Mouse (Mus musculus): ENCODE measurements around the gene Cacna1c. TPM values are rescaled to one million over a fixed set of nuclear protein-coding genes. Genes with fewer than 3 reads are reported as not detected.
A peak's percentile ranks its signal among the peaks of the same experiment; 100 is the strongest.

The Cacna1c gene
- polyA plus RNA-seq, 1 experiment: 19.1 TPM

DNA sequence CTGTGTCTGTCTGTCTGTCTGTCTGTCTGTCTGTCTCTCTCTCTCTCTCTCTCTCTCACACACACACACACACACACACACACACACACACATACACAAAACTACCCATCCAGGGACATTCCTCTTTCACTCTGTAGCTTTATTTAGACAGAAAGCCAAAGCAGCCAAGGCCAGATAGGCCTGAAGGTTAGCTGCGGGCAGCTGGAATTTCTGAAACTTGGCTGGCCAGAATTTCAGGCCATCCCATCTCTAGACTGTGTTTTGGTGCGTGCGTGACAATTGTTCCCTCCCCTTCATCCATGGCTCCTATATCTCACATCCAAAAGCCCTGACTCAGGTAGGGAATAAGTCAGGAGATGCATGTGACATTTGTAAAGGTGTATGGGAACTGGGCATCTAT lies 125.9 kb downstream of the Cacna1c start:
- no peak for TF ChIP-seq POLR2A (IDR thresholded peaks at IDR 0.05; ENCODE audit: borderline replicate concordance, extremely low read depth, insufficient read depth, insufficient read length, poor library complexity, severe bottlenecking)
- no peak for TF ChIP-seq CTCF (IDR thresholded peaks at IDR 0.05; ENCODE audit: borderline replicate concordance, extremely low read depth, insufficient read depth, insufficient read length)
- no peak for DNase-seq (ENCODE audit: low read depth)

DNA sequence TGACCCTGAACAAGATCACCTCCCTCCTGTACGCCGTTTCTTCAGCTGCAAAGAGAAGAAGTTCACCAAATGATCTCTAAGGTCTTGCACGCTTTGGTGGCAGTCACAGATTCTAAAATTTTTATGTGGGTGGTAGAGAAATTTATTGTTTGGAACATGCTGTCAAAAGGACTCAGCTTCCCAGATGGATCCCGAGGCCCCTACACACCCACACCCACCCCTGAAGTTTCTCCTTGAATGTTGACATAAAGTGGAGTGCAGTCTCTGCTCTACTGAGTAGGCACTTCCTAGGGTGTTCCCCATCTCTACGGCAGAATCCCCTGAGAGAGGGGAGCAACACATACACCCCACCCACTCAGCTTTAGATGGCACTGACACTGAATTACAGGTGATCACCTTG lies 127.1 kb downstream of the Cacna1c start:
- TF ChIP-seq POLR2A (IDR thresholded peaks at IDR 0.05; ENCODE audit: borderline replicate concordance, extremely low read depth, insufficient read depth, insufficient read length, poor library complexity, severe bottlenecking) (no peak), CTCF (IDR thresholded peaks at IDR 0.05; ENCODE audit: borderline replicate concordance, extremely low read depth, insufficient read depth, insufficient read length) (no peak)

DNA sequence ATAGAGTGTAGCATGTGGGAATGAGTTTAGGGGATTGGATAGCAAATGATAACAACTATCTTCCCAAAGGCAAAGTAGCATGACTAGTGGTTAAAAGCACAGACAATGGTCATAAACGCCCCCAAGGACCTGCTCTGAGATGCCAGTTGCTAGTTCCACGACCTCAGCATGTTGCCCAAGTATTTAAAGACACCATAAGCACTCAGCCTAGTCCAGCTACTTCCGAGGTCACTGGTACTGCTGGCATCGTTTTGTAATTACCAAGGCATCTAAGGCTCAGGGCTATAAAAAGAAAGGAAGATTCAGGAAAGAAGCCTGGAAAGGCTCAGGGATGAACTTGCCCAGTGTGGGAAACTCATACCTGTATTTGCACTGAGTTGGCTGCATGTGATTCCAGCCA lies 127.6 kb downstream of the Cacna1c start:
- TF ChIP-seq CTCF (IDR thresholded peaks at IDR 0.05; ENCODE audit: borderline replicate concordance, extremely low read depth, insufficient read depth, insufficient read length) (no peak), POLR2A (IDR thresholded peaks at IDR 0.05; ENCODE audit: borderline replicate concordance, extremely low read depth, insufficient read depth, insufficient read length, poor library complexity, severe bottlenecking) (no peak)
- DNase-seq (ENCODE audit: low read depth): no peak

More for the DNA sequence above, 127.1 kb downstream of the Cacna1c start:
- DNase-seq (ENCODE audit: low read depth): no peak

DNA sequence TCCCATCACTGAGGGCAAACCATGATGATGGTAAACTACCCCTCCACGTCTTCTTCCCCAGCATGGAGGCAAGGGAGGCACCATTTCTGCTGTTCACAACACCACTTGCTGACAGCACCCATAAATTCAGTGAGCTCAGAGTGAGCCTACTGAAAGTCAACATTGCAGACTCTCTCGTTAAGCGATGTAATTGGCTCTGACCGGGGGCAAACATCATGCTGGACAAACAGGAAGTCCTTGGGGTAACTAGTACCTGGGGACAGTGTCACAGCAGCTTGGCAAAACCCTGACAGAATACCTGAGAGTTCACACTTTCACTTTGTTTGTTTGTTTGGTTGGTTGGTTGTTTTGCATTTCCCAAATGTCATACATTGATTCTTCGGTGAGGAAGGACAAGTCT lies 131.3 kb downstream of the Cacna1c start:
- TF ChIP-seq CTCF (IDR thresholded peaks at IDR 0.05; ENCODE audit: borderline replicate concordance, extremely low read depth, insufficient read depth, insufficient read length): no peak
- no peak for TF ChIP-seq POLR2A (IDR thresholded peaks at IDR 0.05; ENCODE audit: borderline replicate concordance, extremely low read depth, insufficient read depth, insufficient read length, poor library complexity, severe bottlenecking)
- no peak for DNase-seq (ENCODE audit: low read depth)

DNA sequence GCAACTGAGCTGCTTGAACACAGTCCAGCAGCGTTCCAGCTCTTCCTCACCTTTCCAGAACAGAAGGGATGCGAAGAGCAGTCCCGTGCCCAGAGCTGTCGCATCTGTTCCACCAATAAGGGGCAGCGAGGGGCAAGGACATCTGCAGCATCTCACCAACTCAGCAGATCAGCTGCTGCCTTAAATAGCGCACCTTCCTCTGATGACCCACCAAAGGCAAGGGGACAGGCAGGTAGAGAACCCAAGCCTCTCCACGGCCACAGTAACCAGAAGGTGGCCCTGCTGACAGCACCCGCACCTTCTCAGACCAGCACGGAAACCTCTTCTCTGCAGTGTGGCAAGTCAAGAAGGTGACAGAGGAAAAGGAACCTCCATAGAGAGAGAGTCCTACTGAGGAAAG lies 131.8 kb downstream of the Cacna1c start:
- no peak for DNase-seq (ENCODE audit: low read depth)
- TF ChIP-seq CTCF (IDR thresholded peaks at IDR 0.05; ENCODE audit: borderline replicate concordance, extremely low read depth, insufficient read depth, insufficient read length) (no peak), POLR2A (IDR thresholded peaks at IDR 0.05; ENCODE audit: borderline replicate concordance, extremely low read depth, insufficient read depth, insufficient read length, poor library complexity, severe bottlenecking) (no peak)

DNA sequence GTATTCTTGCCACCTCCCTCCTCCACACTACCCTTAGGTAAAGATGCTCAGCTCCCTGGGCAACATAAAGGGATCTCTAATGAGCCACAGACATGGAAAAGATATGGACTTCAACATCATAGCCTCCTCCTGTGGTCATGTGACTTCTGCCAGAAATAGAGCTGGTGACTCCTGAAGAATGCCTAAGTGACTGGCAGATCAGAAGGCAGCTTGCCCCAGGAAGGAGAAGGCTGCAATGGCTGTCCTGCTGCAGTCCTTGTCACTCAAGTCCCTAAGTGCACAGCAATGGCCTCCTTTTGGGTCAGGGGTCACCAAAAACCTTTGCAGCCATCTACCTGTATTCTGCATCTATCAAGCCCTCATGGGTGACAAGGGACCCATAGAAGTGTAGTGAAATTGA lies 133.5 kb downstream of the Cacna1c start:
- no peak for TF ChIP-seq POLR2A (IDR thresholded peaks at IDR 0.05; ENCODE audit: borderline replicate concordance, extremely low read depth, insufficient read depth, insufficient read length, poor library complexity, severe bottlenecking)
- no peak for TF ChIP-seq CTCF (IDR thresholded peaks at IDR 0.05; ENCODE audit: borderline replicate concordance, extremely low read depth, insufficient read depth, insufficient read length)
- DNase-seq (ENCODE audit: low read depth): no peak

DNA sequence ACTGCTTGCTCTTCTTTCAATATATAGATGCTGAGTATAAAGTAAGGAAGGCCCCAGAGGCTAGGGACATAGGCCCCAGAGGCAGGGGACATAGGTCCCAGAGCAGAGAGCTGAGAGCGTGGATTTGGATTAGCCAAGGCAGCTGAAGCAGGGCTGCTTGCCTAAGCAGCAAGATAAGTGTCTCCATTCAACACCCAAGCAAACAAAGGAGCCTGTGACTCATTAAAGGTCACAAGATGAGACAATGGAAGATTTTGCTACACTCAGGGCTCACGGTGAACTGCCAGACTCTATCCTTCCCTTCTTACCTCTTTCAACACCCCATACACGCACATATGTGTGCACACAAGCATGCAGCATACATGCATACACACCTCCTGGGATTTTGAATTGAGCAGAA lies 137.3 kb downstream of the Cacna1c start:
- no peak for DNase-seq (ENCODE audit: low read depth)
- TF ChIP-seq CTCF (IDR thresholded peaks at IDR 0.05; ENCODE audit: borderline replicate concordance, extremely low read depth, insufficient read depth, insufficient read length) (no peak), POLR2A (IDR thresholded peaks at IDR 0.05; ENCODE audit: borderline replicate concordance, extremely low read depth, insufficient read depth, insufficient read length, poor library complexity, severe bottlenecking) (no peak)

DNA sequence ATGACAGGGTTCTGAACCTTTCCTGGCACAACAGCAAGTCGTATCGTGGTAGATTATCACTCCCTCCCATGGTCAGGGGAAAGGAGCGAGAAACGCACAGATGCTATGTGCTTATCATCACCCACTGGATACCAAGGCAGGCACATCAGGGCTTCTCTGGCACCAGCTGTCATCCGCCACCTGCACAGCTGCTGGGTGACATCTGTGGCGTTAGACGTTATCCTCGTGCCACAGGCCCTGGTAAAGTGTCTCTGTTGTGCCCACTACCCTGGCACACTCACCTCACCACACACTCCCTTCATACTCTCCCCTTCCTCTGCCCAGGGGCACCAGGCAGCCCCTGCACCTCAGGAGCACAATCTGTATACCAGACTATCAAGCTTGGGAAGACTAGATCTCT lies 137.8 kb downstream of the Cacna1c start:
- no peak for DNase-seq (ENCODE audit: low read depth)
- no peak for TF ChIP-seq POLR2A (IDR thresholded peaks at IDR 0.05; ENCODE audit: borderline replicate concordance, extremely low read depth, insufficient read depth, insufficient read length, poor library complexity, severe bottlenecking)
- no peak for TF ChIP-seq CTCF (IDR thresholded peaks at IDR 0.05; ENCODE audit: borderline replicate concordance, extremely low read depth, insufficient read depth, insufficient read length)

DNA sequence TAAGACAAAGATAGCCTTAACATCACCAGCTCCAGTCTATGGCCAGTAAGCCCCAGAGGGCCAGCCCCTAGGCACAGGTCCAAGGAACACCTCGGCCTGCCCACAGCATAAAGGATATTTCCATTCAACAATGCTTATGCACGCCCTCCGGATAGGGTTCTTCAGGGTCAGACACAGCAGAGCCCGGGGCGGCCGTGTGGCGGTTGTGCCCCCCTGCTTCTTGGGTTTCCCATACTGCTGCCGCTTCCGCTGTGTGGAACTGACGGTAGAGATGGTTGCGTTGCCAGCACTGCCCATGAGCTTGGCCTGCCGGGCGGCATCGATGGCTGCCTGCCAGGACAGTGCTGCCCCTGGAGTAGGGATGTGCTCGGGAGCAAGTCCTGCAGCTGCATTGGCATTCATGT lies 139.1 kb downstream of the Cacna1c start:
- no peak for TF ChIP-seq CTCF (IDR thresholded peaks at IDR 0.05; ENCODE audit: borderline replicate concordance, extremely low read depth, insufficient read depth, insufficient read length)
- TF ChIP-seq POLR2A (IDR thresholded peaks at IDR 0.05; ENCODE audit: borderline replicate concordance, extremely low read depth, insufficient read depth, insufficient read length, poor library complexity, severe bottlenecking): no peak
- DNase-seq (ENCODE audit: low read depth): peak; percentile 68

DNA sequence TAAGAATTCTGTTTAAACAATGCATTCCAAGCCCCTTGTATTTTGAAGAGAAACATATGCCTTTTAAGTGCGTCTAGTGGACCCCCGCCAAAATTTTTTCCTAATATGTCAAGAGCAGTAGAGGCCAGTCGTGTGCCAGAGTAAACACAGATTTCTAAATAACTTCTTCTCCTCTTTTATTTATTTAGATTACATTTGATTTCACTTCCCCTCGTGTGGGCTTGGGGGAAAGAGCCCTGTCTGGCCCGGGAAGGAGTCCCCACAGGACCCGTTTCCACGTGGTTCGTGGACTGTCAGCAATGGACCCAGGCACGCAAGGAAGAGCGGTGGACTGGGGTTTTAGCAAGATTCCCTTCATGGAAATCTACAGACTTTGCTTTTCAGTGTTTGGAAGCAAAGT lies 143.4 kb downstream of the Cacna1c start:
- TF ChIP-seq CTCF (IDR thresholded peaks at IDR 0.05; ENCODE audit: borderline replicate concordance, extremely low read depth, insufficient read depth, insufficient read length): no peak
- TF ChIP-seq POLR2A (IDR thresholded peaks at IDR 0.05; ENCODE audit: borderline replicate concordance, extremely low read depth, insufficient read depth, insufficient read length, poor library complexity, severe bottlenecking): no peak

DNA sequence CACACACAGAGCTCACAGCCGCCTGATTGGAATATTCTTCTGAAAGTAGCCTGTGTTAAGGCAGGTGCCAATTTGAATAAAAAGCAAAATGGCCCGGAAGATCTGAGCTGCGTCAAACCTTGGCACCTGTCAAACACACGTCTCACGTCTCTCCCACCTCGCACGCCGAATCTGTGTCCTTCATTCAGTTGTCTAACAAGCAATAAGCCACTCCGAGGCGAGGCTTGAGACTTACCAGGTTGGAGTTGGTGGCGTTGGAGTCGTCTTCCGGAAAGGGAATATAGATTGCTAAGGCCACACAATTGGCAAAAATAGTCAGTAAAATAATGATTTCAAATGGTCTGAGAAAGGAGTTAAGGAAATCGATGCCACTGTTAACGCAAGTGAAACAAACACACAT lies 143.9 kb downstream of the Cacna1c start:
- TF ChIP-seq POLR2A (IDR thresholded peaks at IDR 0.05; ENCODE audit: borderline replicate concordance, extremely low read depth, insufficient read depth, insufficient read length, poor library complexity, severe bottlenecking) (no peak), CTCF (IDR thresholded peaks at IDR 0.05; ENCODE audit: borderline replicate concordance, extremely low read depth, insufficient read depth, insufficient read length) (no peak)

More for the DNA sequence above, 143.4 kb downstream of the Cacna1c start:
- no peak for DNase-seq (ENCODE audit: low read depth)

DNA sequence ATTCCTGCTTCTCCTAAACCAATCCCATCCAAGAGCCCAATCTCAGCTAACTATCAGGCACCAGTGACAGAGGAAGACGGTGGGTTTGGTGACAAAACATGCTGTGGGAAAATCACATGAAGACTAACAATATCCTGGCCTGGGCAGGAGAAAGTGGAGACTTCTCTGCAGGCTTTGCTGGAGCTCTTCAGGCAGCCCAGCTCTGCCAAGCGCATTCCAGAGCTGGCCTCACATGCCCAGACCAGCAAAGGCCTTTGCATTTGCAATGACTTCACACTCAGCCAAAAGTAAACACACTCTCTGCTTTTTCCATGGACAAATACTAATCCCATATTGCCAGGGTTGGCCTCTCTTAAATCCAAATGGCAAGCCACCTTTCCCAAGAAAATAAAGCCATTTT lies 144.5 kb downstream of the Cacna1c start:
- no peak for TF ChIP-seq POLR2A (IDR thresholded peaks at IDR 0.05; ENCODE audit: borderline replicate concordance, extremely low read depth, insufficient read depth, insufficient read length, poor library complexity, severe bottlenecking)
- no peak for TF ChIP-seq CTCF (IDR thresholded peaks at IDR 0.05; ENCODE audit: borderline replicate concordance, extremely low read depth, insufficient read depth, insufficient read length)
- no peak for DNase-seq (ENCODE audit: low read depth)

More for the DNA sequence above, 143.9 kb downstream of the Cacna1c start:
- DNase-seq (ENCODE audit: low read depth): no peak
